Mouse (Mus musculus) embryonic facial prominence, embryonic 15.5 days (tissue): Measurements from ENCODE around the gene Gm20388. TPM values are rescaled to one million over a fixed set of nuclear protein-coding genes. Genes with fewer than 3 reads are reported as not detected.

Experiments
- ATAC-seq: fragments of 200-750 bp; cut with Nextera tagmentation; 2 replicates; pipeline ENCODE4 v1.8.0; 2017; ENCODE audit warnings: low read depth, moderate TSS enrichment; ENCODE audit not compliant: insufficient number of reproducible peaks, low FRiP score, low TSS enrichment
- H3K27ac ChIP-seq: fragments of 300-500 bp; sonication (generic); replicated peaks from 2 replicates; pipeline ENCODE4 v1.5.1; 2015; ENCODE audit warnings: mild to moderate bottlenecking, inconsistent platforms
- H3K27me3 ChIP-seq: fragments of 300-500 bp; sonication (generic); 2 replicates; pipeline ENCODE4 v1.6.1; 2015; ENCODE audit warnings: inconsistent platforms
- H3K36me3 ChIP-seq: fragments of 300-500 bp; sonication (generic); 2 replicates; pipeline ENCODE4 v1.6.1; 2015; ENCODE audit warnings: mild to moderate bottlenecking, inconsistent platforms
- H3K4me1 ChIP-seq: fragments of 300-500 bp; sonication (generic); 2 replicates; pipeline ENCODE4 v1.6.1; 2015; ENCODE audit warnings: inconsistent platforms
- H3K4me2 ChIP-seq: fragments of 300-500 bp; sonication (generic); replicated peaks from 2 replicates; pipeline ENCODE4 v1.6.1; 2015; ENCODE audit warnings: mild to moderate bottlenecking, inconsistent platforms
- H3K4me3 ChIP-seq: fragments of 300-500 bp; sonication (generic); replicated peaks from 2 replicates; pipeline ENCODE4 v1.5.1; 2015; ENCODE audit warnings: mild to moderate bottlenecking, inconsistent platforms
- H3K9ac ChIP-seq: fragments of 300-500 bp; sonication (generic); 2 replicates; pipeline ENCODE4 v1.6.1; 2015; ENCODE audit warnings: inconsistent platforms
- H3K9me3 ChIP-seq: fragments of 300-500 bp; sonication (generic); replicated peaks from 2 replicates; pipeline ENCODE4 v1.6.1; 2016; ENCODE audit warnings: inconsistent platforms
- WGBS: fragments of 180-500 bp; shearing (Covaris S2); methylation state at CpG from one replicate; pipeline ENCODE4 v1.1.7; 2015; 5-methylcytosine and 5-hydroxymethylcytosine counted together
- polyA plus RNA-seq: library from polyadenylated mRNA; unstranded; fragments of >200 nt; fragmentation: Nextera tagmentation; extraction: Ambion mirVana; gene quantifications from 2 replicates; pipeline ENCODE4 v1.2.1, GENCODE M21; 2015

Gm20388 gene
- polyA plus RNA-seq, 1 experiment from 2014 or later = 8.0 TPM

- H3K27me3 ChIP-seq = no peaks in the 10 kb centered on the region
- H3K27ac ChIP-seq = no peak overlapping the region
- H3K9me3 ChIP-seq = no peaks in the 10 kb centered on the region
- WGBS = 89% methylated on average over 19 of the region's 19 CpGs
- H3K4me3 ChIP-seq = no peak overlapping the region
- ATAC-seq = no peak
- H3K9ac ChIP-seq = no peak overlapping the region
- H3K4me1 ChIP-seq = peaks cover 45% of the 10 kb centered on the region
- H3K4me2 ChIP-seq = no peak overlapping the region
- H3K36me3 ChIP-seq = no peaks in the 10 kb centered on the region
These were observed 3072.7 kb downstream of the Gm20388 start for GRCm38 (mm10) chr8:122983178-122983942.

DNA sequence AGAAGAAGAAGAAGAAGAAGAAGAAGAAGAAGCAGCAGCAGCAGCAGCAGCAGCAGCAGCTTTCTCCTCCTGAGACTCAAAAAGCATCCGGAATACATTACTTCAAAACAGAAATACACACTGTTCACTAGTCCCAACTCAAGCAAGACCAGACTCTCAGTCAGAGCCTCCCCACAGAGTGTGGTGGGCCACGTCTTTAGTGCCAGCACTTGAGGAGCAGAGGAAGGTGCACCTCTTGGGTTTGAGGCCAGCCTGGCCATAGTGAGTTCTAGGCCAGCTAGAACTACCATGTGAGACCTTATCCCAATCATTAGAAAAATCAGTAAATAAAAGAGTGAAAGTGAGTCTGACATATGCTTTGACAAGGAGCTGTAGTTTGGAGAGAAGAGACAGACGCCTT, 3073.5 kb downstream of the Gm20388 start:
- Histone ChIP-seq H3K4me1 (peaks cover 45% of the 10 kb centered on the region), H3K9ac (no peak overlapping the region), H3K9me3 (no peaks in the 10 kb centered on the region), H3K27ac (no peak overlapping the region), H3K4me2 (no peak overlapping the region), H3K4me3 (no peak overlapping the region), H3K27me3 (no peaks in the 10 kb centered on the region), H3K36me3 (no peaks in the 10 kb centered on the region)
- WGBS = 75% methylated on average over 3 of the region's 3 CpGs
- no peak for ATAC-seq

- Histone ChIP-seq H3K27me3 (no peaks in the 10 kb centered on the region), H3K4me3 (no peak overlapping the region), H3K4me2 (no peak overlapping the region), H3K36me3 (no peaks in the 10 kb centered on the region), H3K9me3 (no peaks in the 10 kb centered on the region), H3K9ac (no peak overlapping the region), H3K4me1 (peaks cover 33% of the 10 kb centered on the region), H3K27ac (no peak overlapping the region)
- no peak for ATAC-seq
- WGBS = 84% methylated on average over 8 of the region's 8 CpGs
These were observed 3076.0 kb downstream of the Gm20388 start for GRCm38 (mm10) chr8:122986501-122987184.

GRCm38 (mm10) chr8:122987255-122987654, 3076.6 kb downstream of the Gm20388 start:
- Histone ChIP-seq H3K4me2 (no peak overlapping the region), H3K27ac (no peak overlapping the region), H3K9me3 (no peaks in the 10 kb centered on the region), H3K9ac (no peak overlapping the region), H3K36me3 (no peaks in the 10 kb centered on the region), H3K27me3 (no peaks in the 10 kb centered on the region), H3K4me1 (peaks cover 37% of the 10 kb centered on the region), H3K4me3 (no peak overlapping the region)
- WGBS = 58% methylated on average over 2 of the region's 2 CpGs
- ATAC-seq = no peak

DNA sequence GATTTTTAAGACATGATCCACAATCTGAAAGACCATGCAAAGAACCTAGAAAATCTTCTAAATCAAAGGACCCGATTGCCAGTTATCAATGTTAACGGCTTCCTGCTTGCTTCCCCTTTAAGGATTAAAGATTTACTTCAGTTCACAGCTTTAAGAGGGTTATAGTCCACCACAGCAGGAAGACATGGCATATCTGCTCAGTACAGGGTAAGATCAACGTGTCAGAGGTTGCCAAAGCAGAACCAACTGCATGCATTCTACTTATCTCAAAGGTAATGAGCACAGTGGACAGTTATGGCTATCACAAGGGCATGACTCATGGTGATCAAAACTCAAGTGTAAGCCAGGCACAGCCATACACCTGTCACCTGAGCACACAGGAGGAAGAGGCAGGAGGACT, 3078.3 kb downstream of the Gm20388 start:
- Histone ChIP-seq H3K9ac (no peak overlapping the region), H3K4me3 (no peak overlapping the region), H3K4me2 (no peak overlapping the region), H3K4me1 (peaks cover 46% of the 10 kb centered on the region), H3K9me3 (no peaks in the 10 kb centered on the region), H3K36me3 (no peaks in the 10 kb centered on the region), H3K27ac (no peak overlapping the region), H3K27me3 (no peaks in the 10 kb centered on the region)
- no peak for ATAC-seq
- WGBS = 92% methylated on average over 3 of the region's 3 CpGs

DNA sequence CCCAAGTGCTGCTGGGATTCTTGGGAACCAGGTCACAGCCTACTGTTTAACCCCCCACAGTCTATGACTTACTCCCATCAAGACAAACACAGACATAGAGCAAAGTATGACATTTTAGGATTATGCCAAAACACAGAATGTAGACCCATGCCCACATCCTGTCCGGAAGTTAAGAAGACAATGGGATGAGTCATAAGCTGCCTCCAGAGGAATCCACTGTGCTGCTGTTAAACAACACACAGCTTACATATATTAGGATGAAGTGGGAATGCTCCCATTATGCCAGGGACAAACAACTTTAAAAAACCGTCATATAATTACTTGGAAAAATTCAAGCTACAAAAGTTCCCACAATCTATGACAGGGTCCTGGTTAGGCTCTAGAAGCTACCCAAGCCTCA, 3079.3 kb downstream of the Gm20388 start:
- Histone ChIP-seq H3K4me1 (peaks cover 52% of the 10 kb centered on the region), H3K9me3 (no peaks in the 10 kb centered on the region), H3K4me2 (no peak overlapping the region), H3K27ac (no peak overlapping the region), H3K9ac (no peak overlapping the region), H3K27me3 (no peaks in the 10 kb centered on the region), H3K36me3 (no peaks in the 10 kb centered on the region), H3K4me3 (no peak overlapping the region)
- ATAC-seq = no peak
- WGBS = 79% methylated on average over 2 of the region's 2 CpGs

- 74% methylated on average over 5 of the region's 5 CpGs for WGBS
- H3K27ac ChIP-seq = no peak overlapping the region
These were observed 3080.7 kb downstream of the Gm20388 start for GRCm38 (mm10) chr8:122991368-122991767.

DNA sequence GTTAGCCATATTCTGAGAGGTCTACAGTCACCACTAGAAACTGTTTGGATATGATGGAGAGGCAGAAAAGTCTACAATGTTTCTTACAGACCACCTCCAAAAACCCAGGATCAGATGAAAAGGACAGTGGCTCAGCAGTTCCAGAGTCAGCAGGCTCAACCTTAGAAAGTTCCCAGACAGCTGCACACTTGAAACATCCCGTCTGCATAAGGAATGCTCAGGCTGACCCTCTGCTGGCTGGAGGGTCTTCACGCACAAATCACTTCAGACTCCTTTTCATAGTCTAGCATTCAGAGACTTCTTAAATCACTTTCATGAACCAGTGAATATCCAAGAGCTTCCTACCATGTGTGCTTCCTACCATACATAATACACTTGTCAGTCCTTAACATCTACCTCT, 3081.7 kb downstream of the Gm20388 start:
- H3K27ac ChIP-seq = no peak overlapping the region
- WGBS = 50% methylated on average over 2 of the region's 2 CpGs
- H3K9ac ChIP-seq = no peak overlapping the region
- no peak overlapping the region for H3K4me2 ChIP-seq
- H3K4me1 ChIP-seq = peaks cover 37% of the 10 kb centered on the region
- H3K36me3 ChIP-seq = no peaks in the 10 kb centered on the region
- no peaks in the 10 kb centered on the region for H3K27me3 ChIP-seq
- ATAC-seq = no peak
- H3K9me3 ChIP-seq = no peaks in the 10 kb centered on the region
- H3K4me3 ChIP-seq = no peak overlapping the region

More at GRCm38 (mm10) chr8:122991368-122991767, 3080.7 kb downstream of the Gm20388 start:
- Histone ChIP-seq H3K4me3 (no peak overlapping the region), H3K4me1 (peaks cover 42% of the 10 kb centered on the region), H3K27me3 (no peaks in the 10 kb centered on the region), H3K36me3 (no peaks in the 10 kb centered on the region), H3K9me3 (no peaks in the 10 kb centered on the region), H3K4me2 (no peak overlapping the region), H3K9ac (no peak overlapping the region)
- ATAC-seq = no peak

GRCm38 (mm10) chr8:122993031-122993430, 3082.4 kb downstream of the Gm20388 start:
- ATAC-seq = no peak
- no peaks in the 10 kb centered on the region for H3K9me3 ChIP-seq
- H3K4me2 ChIP-seq = no peak overlapping the region
- H3K36me3 ChIP-seq = no peaks in the 10 kb centered on the region
- WGBS = 65% methylated on average over 3 of the region's 3 CpGs
- H3K4me3 ChIP-seq = no peak overlapping the region
- 0 out of 2 replicates have a peak overlapping the region, but pooled peaks have one; percentile 14 for H3K27ac ChIP-seq
- H3K9ac ChIP-seq = no peak overlapping the region
- H3K27me3 ChIP-seq = no peaks in the 10 kb centered on the region
- H3K4me1 ChIP-seq = peaks cover 29% of the 10 kb centered on the region

- no peak for ATAC-seq
- H3K36me3 ChIP-seq = no peaks in the 10 kb centered on the region
- no peak overlapping the region for H3K9ac ChIP-seq
- no peaks in the 10 kb centered on the region for H3K27me3 ChIP-seq
- H3K4me3 ChIP-seq = no peak overlapping the region
- H3K27ac ChIP-seq = no peak overlapping the region
- no peaks in the 10 kb centered on the region for H3K9me3 ChIP-seq
- peaks cover 26% of the 10 kb centered on the region for H3K4me1 ChIP-seq
- H3K4me2 ChIP-seq = no peak overlapping the region
- 61% methylated on average over 5 of the region's 5 CpGs for WGBS
These were observed 3083.1 kb downstream of the Gm20388 start for GRCm38 (mm10) chr8:122993740-122994139.

- Histone ChIP-seq H3K9me3 (no peaks in the 10 kb centered on the region), H3K27ac (no peak overlapping the region), H3K27me3 (no peaks in the 10 kb centered on the region), H3K4me3 (no peak overlapping the region), H3K4me2 (no peak overlapping the region), H3K4me1 (peaks cover 23% of the 10 kb centered on the region), H3K36me3 (no peaks in the 10 kb centered on the region), H3K9ac (no peak overlapping the region)
- WGBS = 76% methylated on average over 4 of the region's 4 CpGs
- no peak for ATAC-seq
These were observed 3087.3 kb downstream of the Gm20388 start for GRCm38 (mm10) chr8:122997963-122998362.
